Mouse (Mus musculus): ENCODE measurements at regions not wholly inside any gene's neighbourhood (a gene's known extent, or its start where the extent isn't known, plus 50 kb on each side); places are given as distances from the start of the nearest gene placed in this dataset.

GRCm38 (mm10) chr16:30769467-30769866, 169.9 kb downstream of the Fam43a start:
- no peak for TF ChIP-seq CTCF (IDR thresholded peaks at IDR 0.05; ENCODE audit: low read depth)
- TF ChIP-seq EP300 (optimal IDR thresholded peaks at IDR 0.05), result no peak

Data from stomach, postnatal 0 days (tissue).